Mouse (Mus musculus): ENCODE results near the gene Trhr2. TPM values are rescaled to one million over a fixed set of nuclear protein-coding genes. Genes with fewer than 3 reads are reported as not detected.

Trhr2 gene
- total and polyA plus RNA-seq, 3 experiments: not detected

DNA sequence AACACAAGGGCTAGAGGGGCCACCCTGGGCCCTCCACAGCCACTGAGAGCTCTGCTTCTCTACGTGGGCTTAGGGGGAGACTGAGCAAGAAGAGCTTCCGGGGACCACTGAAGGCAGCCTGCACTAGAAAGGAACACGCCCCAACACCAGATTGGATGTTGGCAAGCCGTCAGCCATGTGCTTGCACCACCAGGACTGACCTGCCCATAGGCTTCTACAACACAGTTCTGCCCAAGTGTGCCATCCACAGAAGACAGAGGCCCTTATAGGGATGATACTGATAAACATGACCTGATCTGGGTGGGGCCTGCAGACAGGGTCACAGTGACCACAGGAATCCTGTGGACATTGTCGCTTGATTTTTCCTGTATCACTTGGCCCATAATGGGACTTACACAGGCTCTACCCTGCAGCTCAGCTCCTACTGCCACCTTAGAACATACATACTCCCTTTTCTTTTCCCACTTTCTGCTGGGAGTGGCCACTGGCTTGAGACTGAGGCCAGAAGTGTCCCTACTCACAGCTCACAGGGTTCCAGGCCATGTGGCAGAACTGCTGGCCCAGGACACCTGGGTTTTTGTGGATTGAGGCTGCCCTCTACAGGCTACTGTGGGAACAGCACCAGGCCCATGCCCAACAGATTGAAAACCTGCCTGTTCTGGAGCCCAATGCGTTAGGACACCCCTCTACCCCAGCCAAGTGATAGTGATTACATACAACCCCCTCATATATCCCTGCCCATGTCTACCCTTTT lies 27.6 kb downstream of the Trhr2 start:
- WGBS: 53% methylated on average over 6 of the region's 6 CpGs
- peak; percentile 99; the same call in 1 of the 2 replicates for TF ChIP-seq CTCF (IDR thresholded peaks at IDR 0.05)
- TF ChIP-seq EP300 (IDR thresholded peaks at IDR 0.05; ENCODE audit: insufficient read depth, low read depth, low read length): peak; percentile 92; the same call in 1 of the 2 replicates
- TF ChIP-seq POLR2A (IDR thresholded peaks at IDR 0.05; ENCODE audit: insufficient read depth, low read depth, low read length): no peak
- no peaks in the 10 kb centered on the region for H3K36me3 ChIP-seq (ENCODE audit: control insufficient read depth, insufficient read depth, low read length)
- H3K4me1 ChIP-seq (ENCODE audit: control insufficient read depth, insufficient read depth, low read length): peaks cover 14% of the 10 kb centered on the region
- no peaks in the 10 kb centered on the region for H3K79me2 ChIP-seq (replicated peaks; ENCODE audit: control insufficient read depth, insufficient read depth, low read length)
- H3K27me3 ChIP-seq (ENCODE audit: control insufficient read depth, insufficient read depth, low read length): no peaks in the 10 kb centered on the region
- H3K9ac ChIP-seq (ENCODE audit: low read depth, low read length): no peak overlapping the region
- peak; percentile 85 to 92 for DNase-seq
- no peak overlapping the region for H3K27ac ChIP-seq
- H3K4me3 ChIP-seq: no peak overlapping the region
- intact Hi-C loops (cut with DNase I): loop anchor here (1.0 to 10.0 kb wide), 2 partner anchors 60 to 358 kb away; no protein-coding TSS in a partner anchor

DNA sequence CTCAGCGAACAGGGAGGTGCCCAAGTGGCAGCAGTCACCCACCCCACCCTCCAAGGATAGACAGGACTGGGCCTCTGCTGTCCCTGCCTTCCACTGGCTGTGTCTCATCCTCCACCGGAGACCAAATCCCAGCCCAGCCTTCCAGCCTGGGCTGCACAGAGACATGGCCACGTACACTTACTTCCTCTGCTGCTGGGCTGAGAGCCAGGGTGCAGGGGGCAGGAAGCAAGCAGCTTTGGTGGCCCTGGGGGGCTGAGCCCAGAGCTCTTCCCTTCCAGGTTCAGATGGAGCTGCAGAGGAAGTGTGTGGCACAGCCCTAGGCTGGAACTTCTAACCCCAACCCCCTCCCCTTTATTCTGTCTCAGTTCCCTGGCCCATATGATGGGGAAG lies 29.4 kb downstream of the Trhr2 start:
- Histone ChIP-seq H3K79me2 (replicated peaks; ENCODE audit: control insufficient read depth, insufficient read depth, low read length) (no peaks in the 10 kb centered on the region), H3K27me3 (ENCODE audit: control insufficient read depth, insufficient read depth, low read length) (no peaks in the 10 kb centered on the region), H3K4me1 (ENCODE audit: control insufficient read depth, insufficient read depth, low read length) (peaks cover 14% of the 10 kb centered on the region), H3K27ac (peak overlapping the region; percentile 60), H3K36me3 (ENCODE audit: control insufficient read depth, insufficient read depth, low read length) (no peaks in the 10 kb centered on the region), H3K9ac (ENCODE audit: low read depth, low read length) (no peak overlapping the region), H3K4me3 (no peak overlapping the region)
- intact Hi-C loops (cut with DNase I): loop anchor here (10.0 kb wide), 1 partner anchor 356 kb away; no protein-coding TSS in a partner anchor
- WGBS: 34% methylated on average over 3 of the region's 3 CpGs
- DNase-seq: peak; percentile 72 to 81
- TF ChIP-seq CTCF (IDR thresholded peaks at IDR 0.05): no peak
- TF ChIP-seq POLR2A (IDR thresholded peaks at IDR 0.05; ENCODE audit: insufficient read depth, low read depth, low read length): no peak
- 0 out of 2 replicates have a peak, but pooled peaks have one; percentile 58 for TF ChIP-seq EP300 (IDR thresholded peaks at IDR 0.05; ENCODE audit: insufficient read depth, low read depth, low read length)

DNA sequence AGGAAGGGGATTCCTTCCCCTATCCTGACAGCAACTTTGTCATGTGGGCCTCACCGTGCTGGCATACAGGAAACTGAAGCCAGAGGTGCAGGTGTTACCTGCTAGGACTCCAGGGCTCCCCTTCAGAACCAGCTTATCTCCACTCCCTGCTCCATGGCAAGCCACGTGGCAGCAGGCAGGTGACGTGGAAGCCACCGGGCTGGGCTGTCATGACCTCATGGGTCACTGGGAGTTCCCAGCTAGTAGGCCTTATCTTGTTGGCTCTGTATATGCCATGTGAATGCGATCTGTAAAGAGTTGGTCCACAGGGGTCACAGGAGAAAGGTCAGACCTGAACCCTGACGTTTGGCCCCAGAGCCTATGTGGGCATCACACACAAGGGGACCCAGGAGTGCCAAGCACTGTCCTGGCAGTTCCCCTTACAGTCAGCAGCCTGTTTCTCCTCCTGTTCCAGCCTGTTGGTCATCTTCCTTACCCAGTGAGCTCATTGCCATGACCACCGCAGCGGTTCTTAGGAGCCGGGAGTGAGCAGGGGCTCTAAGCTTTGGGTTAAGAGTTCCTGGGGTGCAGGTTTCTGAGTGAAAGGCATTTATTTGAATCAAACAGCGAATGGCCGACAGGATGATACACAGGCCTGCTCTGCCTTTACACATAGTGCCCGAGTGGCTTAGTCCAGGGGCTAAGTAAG lies 30.0 kb downstream of the Trhr2 start:
- intact Hi-C loops (cut with DNase I): loop anchor here (10.0 kb wide), 1 partner anchor 356 kb away; no protein-coding TSS in a partner anchor
- no peaks in the 10 kb centered on the region for H3K27me3 ChIP-seq (ENCODE audit: control insufficient read depth, insufficient read depth, low read length)
- WGBS: 36% methylated on average over 12 of the region's 12 CpGs

DNA sequence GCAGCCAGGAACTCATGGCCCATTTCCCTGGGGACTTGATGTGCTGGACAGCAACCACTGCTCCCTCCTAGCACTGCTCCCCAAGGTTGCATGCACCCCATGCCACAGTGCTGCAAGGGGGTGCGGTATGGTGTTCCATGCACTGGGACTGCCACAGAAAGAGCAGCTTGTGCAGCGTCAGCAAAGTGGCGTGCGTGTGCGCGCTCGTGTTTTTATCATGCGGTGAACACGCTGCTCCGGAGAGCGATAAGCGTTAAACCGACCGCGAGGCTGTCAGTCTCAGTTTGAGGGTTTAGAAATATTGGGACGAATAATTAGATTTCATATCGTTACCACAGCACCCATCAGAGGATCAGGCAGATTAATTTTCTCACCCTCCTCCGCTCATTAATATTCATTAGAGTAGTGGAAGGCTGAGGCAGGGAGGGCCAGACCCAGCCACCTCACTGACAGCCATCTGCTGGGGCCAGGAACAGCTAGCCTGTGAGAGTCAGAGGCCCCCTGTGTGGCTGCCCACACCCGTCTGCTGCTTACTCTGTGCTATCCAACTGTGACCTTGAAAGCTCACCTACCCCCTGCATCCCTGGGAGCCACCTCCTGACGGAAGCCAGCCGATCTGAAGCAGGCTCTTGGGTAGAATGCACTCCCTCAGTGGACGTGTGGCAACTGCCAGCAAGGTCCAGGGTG lies 30.9 kb downstream of the Trhr2 start:
- intact Hi-C loops (cut with DNase I): loop anchor here (5.0 to 10.0 kb wide), 2 partner anchors 38 to 355 kb away; no protein-coding TSS in a partner anchor
- no peak overlapping the region for H3K27ac ChIP-seq
- no peaks in the 10 kb centered on the region for H3K79me2 ChIP-seq (replicated peaks; ENCODE audit: control insufficient read depth, insufficient read depth, low read length)
- H3K27me3 ChIP-seq (ENCODE audit: control insufficient read depth, insufficient read depth, low read length): no peaks in the 10 kb centered on the region
- DNase-seq: no peak
- H3K9ac ChIP-seq (ENCODE audit: low read depth, low read length): no peak overlapping the region
- H3K4me3 ChIP-seq: no peak overlapping the region
- WGBS: 91% methylated on average over 22 of the region's 22 CpGs
- H3K4me1 ChIP-seq (ENCODE audit: control insufficient read depth, insufficient read depth, low read length): peaks cover 14% of the 10 kb centered on the region
- no peak for TF ChIP-seq CTCF (IDR thresholded peaks at IDR 0.05)
- no peaks in the 10 kb centered on the region for H3K36me3 ChIP-seq (ENCODE audit: control insufficient read depth, insufficient read depth, low read length)

More for the DNA sequence above, 30.0 kb downstream of the Trhr2 start:
- Histone ChIP-seq H3K27ac (peak overlapping the region; percentile 60), H3K4me1 (ENCODE audit: control insufficient read depth, insufficient read depth, low read length) (peaks cover 14% of the 10 kb centered on the region), H3K79me2 (replicated peaks; ENCODE audit: control insufficient read depth, insufficient read depth, low read length) (no peaks in the 10 kb centered on the region), H3K4me3 (no peak overlapping the region), H3K36me3 (ENCODE audit: control insufficient read depth, insufficient read depth, low read length) (no peaks in the 10 kb centered on the region), H3K9ac (ENCODE audit: low read depth, low read length) (no peak overlapping the region)
- TF ChIP-seq EP300 (IDR thresholded peaks at IDR 0.05; ENCODE audit: insufficient read depth, low read depth, low read length) (no peak), CTCF (IDR thresholded peaks at IDR 0.05) (no peak), POLR2A (IDR thresholded peaks at IDR 0.05; ENCODE audit: insufficient read depth, low read depth, low read length) (no peak)
- DNase-seq: no peak

DNA sequence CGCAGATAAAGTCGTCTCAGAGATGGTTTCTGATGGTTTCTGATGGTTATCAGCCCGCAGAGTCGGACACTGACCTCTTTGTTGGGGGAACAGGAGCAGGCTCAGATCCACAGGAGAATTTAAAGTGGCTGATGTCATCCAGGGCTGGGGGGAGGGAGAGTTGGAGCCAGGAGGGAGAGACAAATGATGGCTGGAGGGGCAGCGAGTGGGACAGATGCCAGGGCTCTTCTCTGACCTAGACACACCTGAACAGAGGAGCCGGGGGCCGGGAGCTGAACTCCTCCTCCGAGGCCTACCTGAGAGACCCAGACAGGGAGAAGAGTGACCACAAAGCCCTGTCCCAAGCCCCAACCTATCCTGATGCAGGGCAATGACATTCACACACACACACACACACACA lies 31.5 kb downstream of the Trhr2 start:
- TF ChIP-seq POLR2A (IDR thresholded peaks at IDR 0.05; ENCODE audit: insufficient read depth, low read depth, low read length) (no peak), EP300 (IDR thresholded peaks at IDR 0.05; ENCODE audit: insufficient read depth, low read depth, low read length) (no peak), CTCF (IDR thresholded peaks at IDR 0.05) (no peak)
- no peaks in the 10 kb centered on the region for H3K36me3 ChIP-seq (ENCODE audit: control insufficient read depth, insufficient read depth, low read length)

More for the DNA sequence above, 31.5 kb downstream of the Trhr2 start:
- Histone ChIP-seq H3K9ac (ENCODE audit: low read depth, low read length) (no peak overlapping the region), H3K27ac (no peak overlapping the region), H3K4me3 (no peak overlapping the region), H3K27me3 (ENCODE audit: control insufficient read depth, insufficient read depth, low read length) (no peaks in the 10 kb centered on the region), H3K79me2 (replicated peaks; ENCODE audit: control insufficient read depth, insufficient read depth, low read length) (no peaks in the 10 kb centered on the region), H3K4me1 (ENCODE audit: control insufficient read depth, insufficient read depth, low read length) (peaks cover 16% of the 10 kb centered on the region)
- WGBS: 70% methylated on average over 8 of the region's 8 CpGs
- no peak for DNase-seq
- intact Hi-C loops (cut with DNase I): loop anchor here (5.0 kb wide), 1 partner anchor 38 kb away; no protein-coding TSS in a partner anchor
